Mouse (Mus musculus): Measurements from ENCODE around the gene Nfkbib. TPM values are rescaled to one million over a fixed set of nuclear protein-coding genes. Genes with fewer than 3 reads are reported as not detected.

Gene Nfkbib
- polyA plus RNA-seq, 1 experiment from 2014 or later = 37.9 TPM

GRCm38 (mm10) chr7:28732341-28733142 is 34.8 kb downstream of the Nfkbib start:
- H3K79me2 ChIP-seq (ENCODE audit: inconsistent target) = no peaks in the 10 kb centered on the region
- H3K36me3 ChIP-seq (ENCODE audit: inconsistent target) = no peaks in the 10 kb centered on the region
- 30% methylated on average over 57 of the region's 58 CpGs for WGBS (ENCODE audit: missing documents)
- no peak overlapping the region for H3K27ac ChIP-seq
- no peak overlapping the region; the same call in 1 of the 2 replicates for H3K4me3 ChIP-seq (ENCODE audit: inconsistent target)

- Histone ChIP-seq H3K27ac (no peak overlapping the region), H3K36me3 (ENCODE audit: inconsistent target) (no peaks in the 10 kb centered on the region), H3K79me2 (ENCODE audit: inconsistent target) (no peaks in the 10 kb centered on the region), H3K4me3 (ENCODE audit: inconsistent target) (no peak overlapping the region)
- WGBS (ENCODE audit: missing documents) = 85% methylated on average over 10 of the region's 10 CpGs
Measured at GRCm38 (mm10) chr7:28727649-28728340, 39.5 kb downstream of the Nfkbib start.

GRCm38 (mm10) chr7:28726600-28726999 is 40.7 kb downstream of the Nfkbib start:
- Histone ChIP-seq H3K79me2 (ENCODE audit: inconsistent target) (no peaks in the 10 kb centered on the region), H3K36me3 (ENCODE audit: inconsistent target) (no peaks in the 10 kb centered on the region), H3K27ac (no peak overlapping the region), H3K4me3 (ENCODE audit: inconsistent target) (no peak overlapping the region)
- 15% methylated on average over 14 of the region's 14 CpGs for WGBS (ENCODE audit: missing documents)

- H3K27ac ChIP-seq = no peak overlapping the region
- 100% methylated on average over 2 of the region's 2 CpGs for WGBS (ENCODE audit: missing documents)
- H3K79me2 ChIP-seq (ENCODE audit: inconsistent target) = no peaks in the 10 kb centered on the region
- H3K4me3 ChIP-seq (ENCODE audit: inconsistent target) = no peak overlapping the region
- H3K36me3 ChIP-seq (ENCODE audit: inconsistent target) = no peaks in the 10 kb centered on the region
Measured at GRCm38 (mm10) chr7:28724613-28725012, 42.7 kb downstream of the Nfkbib start.

GRCm38 (mm10) chr7:28722079-28722478 is 45.2 kb downstream of the Nfkbib start:
- Histone ChIP-seq H3K79me2 (ENCODE audit: inconsistent target) (no peaks in the 10 kb centered on the region), H3K36me3 (ENCODE audit: inconsistent target) (no peaks in the 10 kb centered on the region), H3K4me3 (ENCODE audit: inconsistent target) (no peak overlapping the region), H3K27ac (no peak overlapping the region)
- WGBS (ENCODE audit: missing documents) = 91% methylated on average over 5 of the region's 7 CpGs

- WGBS (ENCODE audit: missing documents) = 87% methylated on average over 3 of the region's 3 CpGs
- Histone ChIP-seq H3K79me2 (ENCODE audit: inconsistent target) (no peaks in the 10 kb centered on the region), H3K4me3 (ENCODE audit: inconsistent target) (no peak overlapping the region), H3K27ac (no peak overlapping the region), H3K36me3 (ENCODE audit: inconsistent target) (no peaks in the 10 kb centered on the region)
Measured at GRCm38 (mm10) chr7:28720753-28721537, 46.4 kb downstream of the Nfkbib start.

- Histone ChIP-seq H3K4me3 (ENCODE audit: inconsistent target) (no peak overlapping the region), H3K36me3 (ENCODE audit: inconsistent target) (no peaks in the 10 kb centered on the region), H3K27ac (no peak overlapping the region), H3K79me2 (ENCODE audit: inconsistent target) (no peaks in the 10 kb centered on the region)
- WGBS (ENCODE audit: missing documents) = 94% methylated on average over 2 of the region's 2 CpGs
Measured at GRCm38 (mm10) chr7:28719650-28720049, 47.7 kb downstream of the Nfkbib start.

- H3K27ac ChIP-seq = no peak overlapping the region
- no peak overlapping the region for H3K4me3 ChIP-seq (ENCODE audit: inconsistent target)
- no peaks in the 10 kb centered on the region for H3K79me2 ChIP-seq (ENCODE audit: inconsistent target)
- no peaks in the 10 kb centered on the region for H3K36me3 ChIP-seq (ENCODE audit: inconsistent target)
- 81% methylated on average over 4 of the region's 4 CpGs for WGBS (ENCODE audit: missing documents)
Measured at GRCm38 (mm10) chr7:28719159-28719558, 48.2 kb downstream of the Nfkbib start.

GRCm38 (mm10) chr7:28717726-28718125 is 49.6 kb downstream of the Nfkbib start:
- no peaks in the 10 kb centered on the region for H3K79me2 ChIP-seq (ENCODE audit: inconsistent target)
- H3K27ac ChIP-seq = no peak overlapping the region
- 95% methylated on average over 9 of the region's 10 CpGs for WGBS (ENCODE audit: missing documents)
- no peaks in the 10 kb centered on the region for H3K36me3 ChIP-seq (ENCODE audit: inconsistent target)
- H3K4me3 ChIP-seq (ENCODE audit: inconsistent target) = no peak overlapping the region

- 12% methylated on average over 35 of the region's 36 CpGs for WGBS (ENCODE audit: missing documents)
- Histone ChIP-seq H3K27ac (no peak within 1 kb of the TSS), H3K4me3 (ENCODE audit: inconsistent target) (no peak within 1 kb of the TSS; the same call in 1 of the 2 replicates), H3K36me3 (ENCODE audit: inconsistent target) (no peaks in the 10 kb centered on the region), H3K79me2 (ENCODE audit: inconsistent target) (no peaks in the 10 kb centered on the region)
Measured at GRCm38 (mm10) chr7:28716590-28717281, 50.6 kb downstream of the Nfkbib start, which contains the start of gene Fbxo17. TSS of gene Fbxo17 (plus strand) at chr7:28716804.

GRCm38 (mm10) chr7:28715598-28715997 is 51.7 kb downstream of the Nfkbib start:
- 88% methylated on average over 2 of the region's 2 CpGs for WGBS (ENCODE audit: missing documents)
- no peak overlapping the region for H3K27ac ChIP-seq
- no peak overlapping the region for H3K4me3 ChIP-seq (ENCODE audit: inconsistent target)
- H3K79me2 ChIP-seq (ENCODE audit: inconsistent target) = no peaks in the 10 kb centered on the region
- no peaks in the 10 kb centered on the region for H3K36me3 ChIP-seq (ENCODE audit: inconsistent target)

- no peak overlapping the region for H3K4me3 ChIP-seq (ENCODE audit: inconsistent target)
- no peak overlapping the region for H3K27ac ChIP-seq
- 92% methylated on average over 5 of the region's 5 CpGs for WGBS (ENCODE audit: missing documents)
Measured at GRCm38 (mm10) chr7:28714667-28715066, 52.6 kb downstream of the Nfkbib start.

GRCm38 (mm10) chr7:28710962-28711361 is 56.4 kb downstream of the Nfkbib start:
- Histone ChIP-seq H3K79me2 (ENCODE audit: inconsistent target) (no peaks in the 10 kb centered on the region), H3K36me3 (ENCODE audit: inconsistent target) (no peaks in the 10 kb centered on the region), H3K4me3 (ENCODE audit: inconsistent target) (no peak overlapping the region), H3K27ac (no peak overlapping the region)
- WGBS (ENCODE audit: missing documents) = 69% methylated on average over 3 of the region's 3 CpGs

More at GRCm38 (mm10) chr7:28714667-28715066, 52.6 kb downstream of the Nfkbib start:
- H3K79me2 ChIP-seq (ENCODE audit: inconsistent target) = no peaks in the 10 kb centered on the region
- H3K36me3 ChIP-seq (ENCODE audit: inconsistent target) = no peaks in the 10 kb centered on the region

GRCm38 (mm10) chr7:28709454-28709853 is 57.9 kb downstream of the Nfkbib start:
- H3K79me2 ChIP-seq (ENCODE audit: inconsistent target) = no peaks in the 10 kb centered on the region
- H3K4me3 ChIP-seq (ENCODE audit: inconsistent target) = no peak overlapping the region
- H3K27ac ChIP-seq = no peak overlapping the region
- no peaks in the 10 kb centered on the region for H3K36me3 ChIP-seq (ENCODE audit: inconsistent target)
